Mouse (Mus musculus): ENCODE measurements around the gene Sorcs3. TPM values are rescaled to one million over a fixed set of nuclear protein-coding genes. Genes with fewer than 3 reads are reported as not detected.

Sorcs3 gene
- polyA plus RNA-seq, 1 experiment from 2014 or later, result 18.3 TPM

GRCm38 (mm10) chr19:48301300-48301699 is 95.5 kb downstream of the Sorcs3 start:
- H3K4me3 ChIP-seq (ENCODE audit: low read depth, low read length), result no peak overlapping the region
- ATAC-seq, result no peak; the same call in 1 of the 2 replicates
- H3K4me2 ChIP-seq (ENCODE audit: low read length), result no peak overlapping the region
- no peak overlapping the region for H3K9ac ChIP-seq (ENCODE audit: low read depth, low read length)
- H3K4me1 ChIP-seq (ENCODE audit: control insufficient read depth, insufficient read depth, low read length), result peaks cover 14% of the 10 kb centered on the region
- no peaks in the 10 kb centered on the region for H3K36me3 ChIP-seq (ENCODE audit: control insufficient read depth, insufficient read depth, low read length)
- WGBS, result 20% methylated on average over 3 of the region's 3 CpGs
- H3K27me3 ChIP-seq (ENCODE audit: control insufficient read depth, insufficient read depth, low read depth, low read length), result no peaks in the 10 kb centered on the region
- no peak overlapping the region; the same call in 1 of the 2 replicates for H3K27ac ChIP-seq (ENCODE audit: low read length)
- no peaks in the 10 kb centered on the region for H3K9me3 ChIP-seq (replicated peaks; ENCODE audit: control insufficient read depth, low read length, poor library complexity, severe bottlenecking)

DNA sequence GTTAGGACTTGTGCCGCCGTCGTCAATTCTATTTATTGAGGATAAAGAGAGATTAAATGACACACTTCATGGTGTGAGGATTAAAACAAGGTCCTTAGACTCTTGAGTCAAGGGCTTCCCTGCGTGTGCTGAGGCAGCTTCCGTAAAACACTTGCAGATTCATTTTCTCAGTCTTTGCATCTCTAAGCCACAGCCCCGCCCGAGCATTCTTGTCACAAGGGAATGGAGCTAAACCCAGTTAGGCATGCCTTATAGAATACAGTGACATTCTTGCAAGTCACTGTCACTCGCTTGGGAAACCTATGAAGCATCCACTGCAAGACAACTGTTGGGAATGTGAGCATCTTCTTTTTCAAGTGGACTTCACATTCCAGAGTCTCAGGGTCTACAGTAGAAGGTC is 102.5 kb downstream of the Sorcs3 start:
- Histone ChIP-seq H3K27ac (ENCODE audit: low read length) (no peak overlapping the region), H3K4me1 (ENCODE audit: control insufficient read depth, insufficient read depth, low read length) (peaks cover 2% of the 10 kb centered on the region; the same call in 1 of the 2 replicates), H3K9ac (ENCODE audit: low read depth, low read length) (no peak overlapping the region), H3K4me2 (ENCODE audit: low read length) (no peak overlapping the region), H3K4me3 (ENCODE audit: low read depth, low read length) (no peak overlapping the region), H3K27me3 (ENCODE audit: control insufficient read depth, insufficient read depth, low read depth, low read length) (no peaks in the 10 kb centered on the region), H3K36me3 (ENCODE audit: control insufficient read depth, insufficient read depth, low read length) (no peaks in the 10 kb centered on the region), H3K9me3 (replicated peaks; ENCODE audit: control insufficient read depth, low read length, poor library complexity, severe bottlenecking) (no peaks in the 10 kb centered on the region)
- ATAC-seq, result no peak
- WGBS, result 56% methylated on average over 8 of the region's 8 CpGs

DNA sequence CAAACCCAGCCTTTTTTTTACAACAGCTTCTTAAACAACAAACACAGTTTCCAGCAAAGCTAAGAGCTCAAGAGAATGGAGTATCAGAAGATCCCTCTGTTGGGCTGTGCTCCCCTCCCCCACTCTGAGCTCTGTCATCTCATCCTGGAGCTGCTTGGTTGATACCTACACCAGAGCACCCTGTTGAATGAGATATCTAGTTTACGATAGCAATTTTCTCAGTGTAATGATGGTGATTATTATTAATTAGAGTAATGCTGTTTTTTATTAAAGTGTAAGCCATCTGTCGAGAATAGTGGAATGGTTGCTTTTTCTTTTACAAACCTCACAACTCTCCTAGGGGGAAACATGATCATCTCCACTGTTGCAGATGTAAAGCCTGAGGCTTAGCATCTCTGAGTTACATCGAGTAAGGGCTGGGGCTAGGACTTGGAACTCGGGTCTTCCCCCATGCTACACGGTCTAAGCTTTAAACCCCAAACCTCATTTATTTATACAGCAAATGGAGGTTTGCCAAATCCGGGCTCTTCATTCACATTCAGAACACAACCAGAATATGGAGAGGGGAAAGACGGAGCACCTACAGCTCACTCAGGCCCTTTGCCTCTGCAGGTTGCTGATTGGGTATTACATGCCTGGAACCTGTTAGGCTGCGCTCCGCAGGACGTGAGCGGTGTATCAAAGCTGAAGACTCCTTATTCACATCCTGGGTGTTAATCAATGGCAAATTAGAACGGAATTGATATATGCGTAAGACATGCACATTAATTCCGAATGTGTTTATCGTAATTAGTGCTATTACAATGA is 103.9 kb downstream of the Sorcs3 start:
- ATAC-seq, result peak; percentile 76; the same call in 1 of the 2 replicates
- Histone ChIP-seq H3K36me3 (ENCODE audit: control insufficient read depth, insufficient read depth, low read length) (no peaks in the 10 kb centered on the region), H3K4me2 (ENCODE audit: low read length) (no peak overlapping the region)

GRCm38 (mm10) chr19:48310338-48310710 is 104.5 kb downstream of the Sorcs3 start:
- ATAC-seq, result no peak
- no peak overlapping the region for H3K9ac ChIP-seq (ENCODE audit: low read depth, low read length)
- no peaks in the 10 kb centered on the region for H3K9me3 ChIP-seq (replicated peaks; ENCODE audit: control insufficient read depth, low read length, poor library complexity, severe bottlenecking)
- no peak overlapping the region for H3K27ac ChIP-seq (ENCODE audit: low read length)
- H3K4me2 ChIP-seq (ENCODE audit: low read length), result no peak overlapping the region
- no peaks in the 10 kb centered on the region for H3K36me3 ChIP-seq (ENCODE audit: control insufficient read depth, insufficient read depth, low read length)
- H3K4me3 ChIP-seq (ENCODE audit: low read depth, low read length), result no peak overlapping the region
- WGBS, result 56% methylated on average over 6 of the region's 6 CpGs
- no peaks in the 10 kb centered on the region for H3K27me3 ChIP-seq (ENCODE audit: control insufficient read depth, insufficient read depth, low read depth, low read length)
- H3K4me1 ChIP-seq (ENCODE audit: control insufficient read depth, insufficient read depth, low read length), result peaks cover 2% of the 10 kb centered on the region; the same call in 1 of the 2 replicates

More for the DNA sequence above, 103.9 kb downstream of the Sorcs3 start:
- Histone ChIP-seq H3K27ac (ENCODE audit: low read length) (no peak overlapping the region), H3K4me1 (ENCODE audit: control insufficient read depth, insufficient read depth, low read length) (peaks cover 2% of the 10 kb centered on the region; the same call in 1 of the 2 replicates), H3K4me3 (ENCODE audit: low read depth, low read length) (no peak overlapping the region), H3K9ac (ENCODE audit: low read depth, low read length) (no peak overlapping the region), H3K27me3 (ENCODE audit: control insufficient read depth, insufficient read depth, low read depth, low read length) (no peaks in the 10 kb centered on the region), H3K9me3 (replicated peaks; ENCODE audit: control insufficient read depth, low read length, poor library complexity, severe bottlenecking) (no peaks in the 10 kb centered on the region)
- 62% methylated on average over 15 of the region's 15 CpGs for WGBS

DNA sequence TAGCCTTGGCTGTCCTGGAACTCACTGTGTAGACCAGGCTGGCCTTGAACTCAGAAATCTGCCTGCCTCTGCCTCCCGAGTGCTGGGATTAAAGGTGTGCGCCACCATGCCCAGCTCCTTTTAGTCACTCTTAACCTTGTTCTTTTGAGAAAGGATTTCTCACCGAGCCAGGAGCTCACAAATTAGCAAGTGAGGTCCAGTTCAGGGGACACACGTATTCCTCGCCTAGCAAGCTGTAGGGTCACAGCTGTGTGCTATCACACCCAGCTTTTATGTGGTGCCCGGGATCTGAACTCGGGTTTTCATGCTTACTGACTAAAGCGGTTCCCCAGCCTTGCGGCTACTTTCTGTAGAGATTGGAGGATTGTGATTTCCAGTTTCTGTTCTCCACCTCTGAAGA is 108.0 kb downstream of the Sorcs3 start:
- no peak overlapping the region for H3K9ac ChIP-seq (ENCODE audit: low read depth, low read length)
- no peaks in the 10 kb centered on the region; the same call in 1 of the 2 replicates for H3K27me3 ChIP-seq (ENCODE audit: control insufficient read depth, insufficient read depth, low read depth, low read length)
- no peak overlapping the region for H3K27ac ChIP-seq (ENCODE audit: low read length)
- no peak overlapping the region for H3K4me3 ChIP-seq (ENCODE audit: low read depth, low read length)
- 97% methylated on average over 9 of the region's 9 CpGs for WGBS
- no peaks in the 10 kb centered on the region for H3K9me3 ChIP-seq (replicated peaks; ENCODE audit: control insufficient read depth, low read length, poor library complexity, severe bottlenecking)
- H3K4me1 ChIP-seq (ENCODE audit: control insufficient read depth, insufficient read depth, low read length), result peaks cover 2% of the 10 kb centered on the region; the same call in 1 of the 2 replicates
- ATAC-seq, result no peak
- H3K36me3 ChIP-seq (ENCODE audit: control insufficient read depth, insufficient read depth, low read length), result no peaks in the 10 kb centered on the region
- H3K4me2 ChIP-seq (ENCODE audit: low read length), result no peak overlapping the region

- no peak for ATAC-seq
- WGBS, result 11% methylated on average over 6 of the region's 6 CpGs
- H3K4me2 ChIP-seq (ENCODE audit: low read length), result no peak overlapping the region
- no peaks in the 10 kb centered on the region for H3K36me3 ChIP-seq (ENCODE audit: control insufficient read depth, insufficient read depth, low read length)
- no peak overlapping the region for H3K4me3 ChIP-seq (ENCODE audit: low read depth, low read length)
- no peaks in the 10 kb centered on the region for H3K27me3 ChIP-seq (ENCODE audit: control insufficient read depth, insufficient read depth, low read depth, low read length)
- H3K27ac ChIP-seq (ENCODE audit: low read length), result no peak overlapping the region
- H3K9ac ChIP-seq (ENCODE audit: low read depth, low read length), result no peak overlapping the region
- H3K4me1 ChIP-seq (ENCODE audit: control insufficient read depth, insufficient read depth, low read length), result peaks cover 10% of the 10 kb centered on the region
- H3K9me3 ChIP-seq (replicated peaks; ENCODE audit: control insufficient read depth, low read length, poor library complexity, severe bottlenecking), result no peaks in the 10 kb centered on the region
Observed at GRCm38 (mm10) chr19:48327115-48327514, 121.3 kb downstream of the Sorcs3 start.

GRCm38 (mm10) chr19:48328171-48328570 is 122.3 kb downstream of the Sorcs3 start:
- peaks cover 10% of the 10 kb centered on the region for H3K4me1 ChIP-seq (ENCODE audit: control insufficient read depth, insufficient read depth, low read length)
- H3K9me3 ChIP-seq (replicated peaks; ENCODE audit: control insufficient read depth, low read length, poor library complexity, severe bottlenecking), result no peaks in the 10 kb centered on the region
- no peaks in the 10 kb centered on the region for H3K36me3 ChIP-seq (ENCODE audit: control insufficient read depth, insufficient read depth, low read length)
- H3K27me3 ChIP-seq (ENCODE audit: control insufficient read depth, insufficient read depth, low read depth, low read length), result no peaks in the 10 kb centered on the region
- 75% methylated on average over 8 of the region's 8 CpGs for WGBS
- H3K4me2 ChIP-seq (ENCODE audit: low read length), result no peak overlapping the region
- H3K9ac ChIP-seq (ENCODE audit: low read depth, low read length), result no peak overlapping the region
- no peak overlapping the region for H3K27ac ChIP-seq (ENCODE audit: low read length)
- no peak overlapping the region for H3K4me3 ChIP-seq (ENCODE audit: low read depth, low read length)
- no peak for ATAC-seq

DNA sequence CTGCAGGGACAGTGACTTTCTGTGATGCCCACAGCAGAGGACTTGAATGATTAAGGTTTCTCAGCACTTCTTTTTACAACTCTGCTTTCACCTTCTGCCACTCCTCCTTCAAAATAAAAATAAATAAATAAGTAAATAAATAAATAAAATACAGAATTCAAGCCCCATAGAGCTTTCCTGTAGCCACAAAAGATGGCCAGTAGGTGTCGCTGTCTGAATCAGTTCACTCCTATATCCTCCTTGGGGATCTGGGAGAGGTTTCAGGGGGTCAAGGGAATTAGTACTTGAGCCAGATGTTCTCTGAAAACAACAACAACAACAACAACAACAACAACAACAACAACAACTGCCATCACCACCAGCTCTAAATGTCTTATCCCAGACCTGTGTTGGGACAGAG is 125.8 kb downstream of the Sorcs3 start:
- H3K4me1 ChIP-seq (ENCODE audit: control insufficient read depth, insufficient read depth, low read length), result peaks cover 9% of the 10 kb centered on the region
- no peak overlapping the region for H3K4me3 ChIP-seq (ENCODE audit: low read depth, low read length)
- no peak overlapping the region for H3K27ac ChIP-seq (ENCODE audit: low read length)
- no peak for ATAC-seq
- no peak overlapping the region for H3K9ac ChIP-seq (ENCODE audit: low read depth, low read length)
- H3K27me3 ChIP-seq (ENCODE audit: control insufficient read depth, insufficient read depth, low read depth, low read length), result no peaks in the 10 kb centered on the region
- no peaks in the 10 kb centered on the region for H3K36me3 ChIP-seq (ENCODE audit: control insufficient read depth, insufficient read depth, low read length)
- no peaks in the 10 kb centered on the region for H3K9me3 ChIP-seq (replicated peaks; ENCODE audit: control insufficient read depth, low read length, poor library complexity, severe bottlenecking)
- WGBS, result 13% methylated on average over 1 of the region's 1 CpGs
- H3K4me2 ChIP-seq (ENCODE audit: low read length), result no peak overlapping the region

GRCm38 (mm10) chr19:48333085-48333484 is 127.3 kb downstream of the Sorcs3 start:
- 74% methylated on average over 2 of the region's 2 CpGs for WGBS
- Histone ChIP-seq H3K36me3 (ENCODE audit: control insufficient read depth, insufficient read depth, low read length) (no peaks in the 10 kb centered on the region), H3K9ac (ENCODE audit: low read depth, low read length) (no peak overlapping the region), H3K4me3 (ENCODE audit: low read depth, low read length) (no peak overlapping the region), H3K27me3 (ENCODE audit: control insufficient read depth, insufficient read depth, low read depth, low read length) (no peaks in the 10 kb centered on the region), H3K4me2 (ENCODE audit: low read length) (no peak overlapping the region), H3K27ac (ENCODE audit: low read length) (no peak overlapping the region), H3K4me1 (ENCODE audit: control insufficient read depth, insufficient read depth, low read length) (no peaks in the 10 kb centered on the region), H3K9me3 (replicated peaks; ENCODE audit: control insufficient read depth, low read length, poor library complexity, severe bottlenecking) (no peaks in the 10 kb centered on the region)
- ATAC-seq, result no peak

Data from midbrain, embryonic 16.5 days (tissue).